Mouse (Mus musculus): Measurements from ENCODE around the gene Arpc2. TPM values are rescaled to one million over a fixed set of nuclear protein-coding genes. Genes with fewer than 3 reads are reported as not detected.

Gene Arpc2
- total and polyA plus RNA-seq, 3 experiments, result 234 to 522 (median 455) TPM

GRCm38 (mm10) chr1:74289740-74290139 is 53.9 kb downstream of the Arpc2 start:
- Histone ChIP-seq H3K27ac (ENCODE audit: insufficient read depth, low read depth) (no peak overlapping the region), H3K9ac (ENCODE audit: insufficient read depth, low read depth) (no peak overlapping the region), H3K9me3 (replicated peaks; ENCODE audit: low read length) (no peaks in the 10 kb centered on the region), H3K4me2 (ENCODE audit: insufficient read depth, low read depth, poor library complexity, severe bottlenecking) (no peak overlapping the region), H3K27me3 (replicated peaks) (no peaks in the 10 kb centered on the region), H3K36me3 (replicated peaks in 1 of 2; ENCODE audit: control insufficient read depth in 1 of 2, insufficient read depth in 1 of 2, low read length in 1 of 2) (peaks cover 54 to 76% of the 10 kb centered on the region in 2 experiments), H3K4me3 (replicated peaks in 1 of 3; ENCODE audit: low read depth in 2 of 3, low read length in 2 of 3, poor library complexity in 1 of 3) (no peak overlapping the region), H3K4me1 (ENCODE audit: control insufficient read depth in 1 of 2, insufficient read depth in 2 of 2) (peaks cover 8 to 63% of the 10 kb centered on the region in 2 experiments; a peak in 3 of 4 replicates), H3K79me2 (replicated peaks; ENCODE audit: control insufficient read depth, extremely low read depth, insufficient read depth, poor library complexity, severe bottlenecking) (no peaks in the 10 kb centered on the region; the same call in 1 of the 2 replicates)
- in situ Hi-C loops (cut with MboI; ENCODE audit: low pct_ligation_motif_present, low pct_unique_long_range_greater_than_20kb, low sequenced_read_pairs), result no loop called here
- TF ChIP-seq JUND (conservative IDR thresholded peaks at IDR 0.05; ENCODE audit: low read depth, low read length) (no peak), NRF1 (IDR thresholded peaks at IDR 0.05; ENCODE audit: low read depth, low read length) (no peak), PAX5 (IDR thresholded peaks at IDR 0.05; ENCODE audit: low read length) (no peak), RCOR1 (conservative IDR thresholded peaks at IDR 0.05; ENCODE audit: low read depth, low read length) (no peak), MAFK (IDR thresholded peaks at IDR 0.05; ENCODE audit: insufficient replicate concordance, low read length) (no peak), MYC (IDR thresholded peaks at IDR 0.05; ENCODE audit: low read depth, low read length) (no peak), MEF2A (IDR thresholded peaks at IDR 0.05; ENCODE audit: borderline replicate concordance, low read depth, low read length) (no peak), CHD2 (IDR thresholded peaks at IDR 0.05; ENCODE audit: low read length) (no peak), CTCF (conservative IDR thresholded peaks at IDR 0.05 in 1 of 2, IDR thresholded peaks at IDR 0.05 in 1 of 2; ENCODE audit: low read depth in 2 of 2, low read length in 2 of 2) (no peak), USF1 (IDR thresholded peaks at IDR 0.05; ENCODE audit: low read depth, low read length) (no peak)
- no peak for DNase-seq (ENCODE audit: extremely low read depth)
- dilution Hi-C loops (cut with MboI; ENCODE audit: extremely low pct_ligation_motif_present, extremely low pct_unique_long_range_greater_than_20kb, low sequenced_read_pairs), result no loop called here

GRCm38 (mm10) chr1:74290141-74290540 is 54.3 kb downstream of the Arpc2 start:
- H3K4me2 ChIP-seq (ENCODE audit: insufficient read depth, low read depth, poor library complexity, severe bottlenecking), result no peak overlapping the region
- H3K4me3 ChIP-seq (replicated peaks in 1 of 3; ENCODE audit: low read depth in 2 of 3, low read length in 2 of 3, poor library complexity in 1 of 3), result no peak overlapping the region
- no peak overlapping the region for H3K27ac ChIP-seq (ENCODE audit: insufficient read depth, low read depth)
- no peaks in the 10 kb centered on the region for H3K27me3 ChIP-seq (replicated peaks)
- no peaks in the 10 kb centered on the region for H3K9me3 ChIP-seq (replicated peaks; ENCODE audit: low read length)
- no peak for DNase-seq (ENCODE audit: extremely low read depth)
- H3K9ac ChIP-seq (ENCODE audit: insufficient read depth, low read depth), result no peak overlapping the region
- H3K4me1 ChIP-seq (ENCODE audit: control insufficient read depth in 1 of 2, insufficient read depth in 2 of 2), result peaks cover 12 to 67% of the 10 kb centered on the region in 2 experiments
- peaks cover 54 to 80% of the 10 kb centered on the region in 2 experiments for H3K36me3 ChIP-seq (replicated peaks in 1 of 2; ENCODE audit: control insufficient read depth in 1 of 2, insufficient read depth in 1 of 2, low read length in 1 of 2)
- in situ Hi-C loops (cut with MboI; ENCODE audit: low pct_ligation_motif_present, low pct_unique_long_range_greater_than_20kb, low sequenced_read_pairs) (no loop called here), dilution Hi-C loops (cut with MboI; ENCODE audit: extremely low pct_ligation_motif_present, extremely low pct_unique_long_range_greater_than_20kb, low sequenced_read_pairs) (no loop called here)
- H3K79me2 ChIP-seq (replicated peaks; ENCODE audit: control insufficient read depth, extremely low read depth, insufficient read depth, poor library complexity, severe bottlenecking), result no peaks in the 10 kb centered on the region; the same call in 1 of the 2 replicates
- TF ChIP-seq TCF12 (IDR thresholded peaks at IDR 0.05; ENCODE audit: low read depth, low read length) (no peak), ETS1 (conservative IDR thresholded peaks at IDR 0.05; ENCODE audit: low read depth, low read length) (no peak), BHLHE40 (IDR thresholded peaks at IDR 0.05; ENCODE audit: low read depth, low read length) (no peak), HCFC1 (IDR thresholded peaks at IDR 0.05; ENCODE audit: low read depth, low read length) (no peak), KAT2A (IDR thresholded peaks at IDR 0.05; ENCODE audit: insufficient replicate concordance, low read length) (no peak), PAX5 (IDR thresholded peaks at IDR 0.05; ENCODE audit: low read length) (no peak)
